Mouse (Mus musculus): ENCODE results near the gene Reep1. TPM values are rescaled to one million over a fixed set of nuclear protein-coding genes. Genes with fewer than 3 reads are reported as not detected.
A peak's percentile ranks its signal among the peaks of the same experiment; 100 is the strongest.

Reep1 gene
- total RNA-seq, 2 experiments from 2014 or later = 22.4 to 22.9 TPM

DNA sequence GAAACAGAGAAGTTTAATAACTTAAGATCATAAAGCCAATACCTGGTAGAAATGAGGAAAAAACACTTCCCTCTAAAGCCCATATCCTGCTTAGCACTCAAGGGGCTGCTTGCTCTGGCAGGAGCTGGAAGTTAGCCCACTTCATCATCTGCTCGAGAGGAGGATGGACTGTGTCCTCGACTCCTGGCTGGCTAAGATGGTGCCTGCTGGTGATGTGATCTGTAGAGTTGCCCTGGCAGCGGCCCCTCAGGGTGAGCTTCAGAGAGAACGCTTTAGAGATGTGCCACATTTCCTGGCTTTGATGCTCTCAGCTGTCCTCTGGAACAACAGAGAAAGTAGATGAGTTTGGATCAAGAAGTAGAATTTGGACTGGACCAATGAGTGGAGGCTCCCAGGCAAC, 31.2 kb downstream of the Reep1 start:
- DNase-seq = no peak

GRCm38 (mm10) chr6:71740921-71741320, 33.6 kb downstream of the Reep1 start:
- DNase-seq = no peak

DNA sequence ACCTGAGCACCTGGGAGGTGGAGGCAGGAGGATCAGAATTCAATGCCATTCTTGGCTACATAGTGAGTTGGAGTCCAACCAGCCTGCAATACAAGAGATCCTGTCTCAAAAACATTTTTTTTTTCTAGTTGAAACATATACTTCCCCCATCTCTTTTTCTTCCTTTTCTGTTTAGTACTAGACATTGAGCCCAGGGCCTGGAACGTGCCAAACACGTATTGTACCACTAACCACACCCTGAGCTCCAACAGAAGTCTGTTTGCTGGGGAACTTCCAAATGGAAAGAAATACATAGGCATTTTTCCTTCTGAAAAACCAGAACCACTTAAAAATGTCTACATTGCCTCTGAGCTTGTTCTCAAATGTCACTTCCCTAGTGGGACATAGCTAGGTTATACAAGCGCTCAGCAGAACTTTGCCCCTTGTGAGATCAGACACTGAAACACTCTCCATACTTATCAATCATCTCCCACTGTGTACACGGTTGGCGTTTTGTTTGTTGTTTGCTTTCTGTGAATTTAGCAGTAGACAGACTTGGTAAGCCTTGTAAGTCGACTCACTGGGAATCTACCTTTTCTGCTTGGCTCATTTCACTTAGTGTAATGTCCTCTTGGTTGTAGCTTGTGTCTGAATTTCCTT, 34.8 kb downstream of the Reep1 start:
- no peak for DNase-seq

DNA sequence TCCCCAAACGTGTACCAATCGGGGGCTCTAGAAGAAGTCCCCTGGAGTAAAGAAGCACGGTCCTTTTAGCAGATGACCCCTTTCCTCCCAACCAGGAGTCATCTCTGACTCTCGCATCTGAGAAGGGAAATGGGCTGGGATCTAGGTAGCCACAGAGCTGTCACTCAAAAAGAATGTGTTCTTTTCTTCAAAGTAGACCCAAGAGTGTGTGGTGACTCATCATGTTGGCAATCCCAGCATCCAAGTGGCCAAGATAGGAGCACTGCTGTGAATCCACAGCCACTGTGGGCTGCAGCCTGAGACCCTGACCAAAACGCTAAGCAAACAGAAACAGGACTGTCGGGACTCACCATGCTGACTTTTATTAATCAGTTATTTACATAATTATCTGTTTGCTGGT, 37.6 kb downstream of the Reep1 start:
- DNase-seq = no peak

GRCm38 (mm10) chr6:71745482-71746234, 38.3 kb downstream of the Reep1 start:
- DNase-seq = no peak

GRCm38 (mm10) chr6:71746246-71746645, 38.9 kb downstream of the Reep1 start:
- DNase-seq = no peak

DNA sequence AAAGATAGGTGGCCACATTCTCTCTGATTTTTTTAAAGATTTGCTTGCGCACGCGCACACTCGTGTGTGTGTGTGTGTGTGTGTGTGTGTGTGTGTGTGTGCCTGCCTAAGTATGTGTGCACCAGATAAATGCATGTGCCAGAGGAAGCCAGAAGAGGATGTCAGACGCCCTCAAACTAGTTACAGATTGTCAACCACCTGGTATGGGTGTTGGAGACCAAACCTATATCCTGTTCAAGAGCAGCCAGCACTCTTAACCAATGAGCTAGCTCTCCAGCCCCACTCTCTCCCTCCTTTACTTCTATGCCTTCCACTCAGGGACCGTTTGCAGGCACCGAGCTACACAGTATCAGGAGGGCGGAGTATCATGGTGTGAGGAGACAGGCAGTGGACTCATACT, 39.5 kb downstream of the Reep1 start:
- DNase-seq = no peak

- DNase-seq = no peak
Observed at GRCm38 (mm10) chr6:71751602-71752001, 44.2 kb downstream of the Reep1 start.

GRCm38 (mm10) chr6:71752791-71753464, 45.6 kb downstream of the Reep1 start:
- peak; percentile 49 for DNase-seq

DNA sequence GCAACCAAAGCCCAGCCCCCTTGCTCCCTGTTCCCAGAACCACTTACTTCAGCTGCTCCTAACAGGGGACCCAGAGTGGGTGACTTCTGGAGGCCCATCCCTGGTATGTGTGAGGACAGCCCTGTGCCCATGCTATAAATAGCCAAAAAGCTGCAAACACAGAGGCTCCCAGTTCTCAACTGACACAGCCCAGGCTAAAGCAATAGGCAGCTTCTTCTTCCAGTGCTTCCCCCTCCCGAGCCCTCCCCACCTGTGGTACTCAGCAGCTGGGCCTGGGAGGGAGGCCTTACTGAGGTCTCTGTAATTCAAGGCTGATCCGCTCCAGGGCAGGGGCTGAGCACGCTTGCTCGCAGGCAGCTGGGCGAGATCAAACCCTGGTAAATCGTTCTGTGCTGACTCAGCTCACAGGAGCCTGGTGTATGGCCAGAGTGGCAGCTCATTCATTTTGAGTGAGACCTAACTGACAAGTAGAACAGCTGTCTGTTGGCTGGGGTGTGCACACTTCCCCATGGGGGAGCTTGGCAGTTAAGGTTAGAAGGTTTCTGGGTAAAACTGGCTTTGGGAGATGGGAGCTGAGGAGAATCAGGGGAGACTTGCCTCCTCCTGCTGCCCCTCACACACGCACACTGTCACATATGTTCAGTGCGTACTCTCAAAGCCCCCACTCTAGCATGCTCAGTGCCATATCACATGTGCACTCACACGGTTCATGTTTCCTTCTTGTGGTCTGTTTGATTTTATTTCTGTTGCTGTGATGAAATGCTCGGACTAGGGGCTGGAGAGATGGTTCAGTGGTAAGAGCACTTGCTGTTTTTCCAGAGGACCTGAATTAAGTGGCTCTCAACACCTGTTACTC, 49.9 kb downstream of the Reep1 start:
- DNase-seq = peak; percentile 52

GRCm38 (mm10) chr6:71758780-71759179, 51.4 kb downstream of the Reep1 start:
- no peak for DNase-seq

- DNase-seq = no peak
Observed at GRCm38 (mm10) chr6:71760073-71760472, 52.7 kb downstream of the Reep1 start.

- DNase-seq = no peak
Observed at GRCm38 (mm10) chr6:71767761-71768160, 60.4 kb downstream of the Reep1 start.

GRCm38 (mm10) chr6:71769901-71770690, 62.7 kb downstream of the Reep1 start:
- DNase-seq = no peak

DNA sequence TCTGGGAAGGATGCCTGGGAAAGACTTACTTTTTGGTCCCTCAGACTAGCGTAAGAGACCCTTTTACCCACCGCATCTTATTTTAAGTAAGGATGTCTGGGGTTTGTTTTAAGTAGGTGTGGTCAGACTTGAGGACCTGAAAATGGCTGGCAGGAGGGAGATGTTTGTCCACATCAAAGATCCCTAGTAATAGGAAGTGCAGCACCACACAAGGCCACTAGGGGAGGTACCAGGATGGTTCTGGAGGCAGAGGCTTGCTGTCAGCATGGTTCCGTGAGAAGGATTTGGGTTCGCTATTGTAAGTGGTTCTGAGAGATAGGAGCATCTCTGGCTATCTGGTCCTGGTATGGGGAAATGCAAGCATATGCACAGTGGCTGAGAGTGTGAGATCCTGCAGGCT, 63.5 kb downstream of the Reep1 start:
- no peak for DNase-seq

DNA sequence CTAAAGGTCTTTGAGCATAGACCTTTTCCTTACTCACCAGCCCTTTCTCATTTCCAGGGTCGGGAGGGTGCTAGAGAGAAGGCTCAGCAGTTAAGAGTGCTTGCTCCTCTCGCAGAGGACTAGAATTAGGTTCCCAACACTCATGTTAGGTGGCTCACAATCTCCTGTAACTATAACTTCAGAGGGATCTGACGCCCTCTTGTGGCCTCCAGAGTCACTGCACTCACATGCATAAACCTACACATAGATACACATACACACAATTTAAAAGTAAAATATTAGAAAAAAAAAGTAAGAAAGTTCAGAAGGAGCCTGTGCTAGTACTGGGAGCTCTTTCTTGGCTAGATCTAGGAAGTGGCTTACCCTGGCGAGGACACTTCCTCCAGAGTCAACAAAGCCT, 63.9 kb downstream of the Reep1 start:
- DNase-seq = no peak

GRCm38 (mm10) chr6:71772156-71772555, 64.8 kb downstream of the Reep1 start:
- no peak for DNase-seq

DNA sequence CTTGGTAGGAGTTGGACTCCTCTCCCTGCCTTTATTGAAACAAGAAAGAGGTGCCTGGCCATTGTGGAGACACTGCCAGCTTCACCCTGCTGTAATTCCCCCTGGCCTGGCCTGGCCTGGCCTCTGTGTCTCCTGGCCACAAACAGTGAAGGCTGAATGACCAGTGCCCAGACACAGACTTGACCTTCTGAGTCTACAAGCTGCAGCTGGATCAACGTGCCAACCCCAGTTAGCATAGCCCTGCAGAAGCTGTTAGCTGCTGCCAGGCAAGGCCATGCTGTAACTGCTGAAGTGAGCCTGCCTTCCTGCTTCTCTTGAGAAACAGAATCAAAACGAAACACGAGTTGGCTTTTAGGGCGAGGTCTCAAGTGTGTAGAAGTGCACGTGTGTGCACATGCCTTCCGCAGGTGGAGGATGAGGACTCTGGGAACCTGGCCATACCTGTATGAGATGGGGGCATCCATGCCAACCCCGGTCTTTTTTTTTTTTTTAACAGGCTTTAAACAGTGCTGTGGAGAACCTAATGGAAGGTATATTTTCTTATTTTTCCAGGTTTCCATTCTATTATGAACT, 65.4 kb downstream of the Reep1 start:
- DNase-seq = no peak

DNA sequence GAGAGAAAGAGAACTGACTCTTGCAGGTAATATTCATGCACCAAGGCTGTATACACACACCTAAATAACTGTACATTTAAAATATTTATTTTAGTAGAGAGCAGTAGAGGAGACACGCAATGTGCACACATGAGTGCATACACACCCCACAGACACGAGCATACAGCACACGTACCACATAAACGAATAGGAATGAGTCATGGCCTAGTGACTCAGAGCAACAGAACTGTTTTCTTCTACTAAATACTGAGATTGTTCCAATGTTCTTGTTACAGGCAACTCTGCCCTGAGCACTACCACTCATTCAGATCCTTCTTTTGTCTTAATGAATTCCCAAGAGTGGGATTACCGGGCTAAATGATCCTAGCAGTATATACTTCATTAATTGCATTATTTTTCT, 70.7 kb downstream of the Reep1 start:
- no peak for DNase-seq

GRCm38 (mm10) chr6:71779831-71780230, 72.5 kb downstream of the Reep1 start:
- DNase-seq = no peak

DNA sequence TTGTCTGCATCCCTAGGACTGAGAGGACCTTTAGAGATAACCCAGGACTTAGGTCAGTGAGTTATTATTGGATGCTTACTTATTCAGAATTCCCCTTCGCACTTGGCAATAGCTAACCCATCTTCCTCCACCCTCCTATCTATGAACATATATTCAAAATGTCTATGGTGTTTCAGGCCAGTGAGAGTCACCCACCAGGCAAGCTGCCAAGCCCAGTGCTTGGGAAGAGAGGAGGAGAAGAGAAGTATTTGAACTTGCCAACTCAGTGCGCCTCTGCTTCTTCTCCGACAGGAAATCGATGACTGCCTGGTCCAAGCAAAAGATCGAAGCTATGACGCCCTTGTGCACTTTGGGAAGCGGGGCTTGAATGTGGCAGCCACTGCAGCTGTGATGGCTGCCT, 73.1 kb downstream of the Reep1 start:
- DNase-seq = no peak

GRCm38 (mm10) chr6:71783165-71783564, 75.8 kb downstream of the Reep1 start:
- no peak for DNase-seq

Data from heart, postnatal 4 days (tissue).